8 mouse cellular contexts compared by ENCODE assay signal in the genomic region with DNA sequence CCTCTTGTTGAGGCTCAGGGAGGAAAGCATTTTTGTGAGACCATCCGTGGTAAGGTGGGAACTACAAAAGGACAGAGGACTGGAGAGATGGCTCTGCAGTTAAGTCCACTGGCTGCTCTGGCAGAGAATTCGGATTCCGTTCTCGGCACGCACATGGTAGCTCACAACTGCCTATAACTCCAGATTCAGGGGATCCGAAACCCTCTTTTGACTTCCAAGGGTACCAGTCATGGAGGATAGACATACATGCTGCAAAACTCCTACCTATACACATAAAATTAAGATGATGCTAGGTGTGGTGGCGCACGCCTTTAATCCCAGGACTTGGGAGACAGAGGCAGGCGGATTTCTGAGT. TPM values are rescaled to one million over a fixed set of nuclear protein-coding genes. Genes with fewer than 3 reads are reported as not detected.
A peak's percentile ranks its signal among the peaks of the same experiment; 100 is the strongest.
DNase-seq lines count a peak whose midpoint lies in the region; ATAC-seq and TF ChIP-seq lines count a peak whose summit lies in the region.

No protein-coding gene starts in this region.

- no peak for TF ChIP-seq POLR2A in small intestine, adult 2 months (IDR thresholded peaks at IDR 0.05; ENCODE audit: low read depth, low read length)

- no peak for DNase-seq in thymus, adult 18-20 months
- DNase-seq in cerebellum, adult 9-11 months, result no peak
- DNase-seq in frontal cortex, adult 2 months (ENCODE audit: extremely low spot score in 1 of 2, low spot score in 1 of 2), result no peak

- no peaks in the 10 kb centered on the region for H3K9me3 ChIP-seq in megakaryocyte, embryonic 14.5 days
- no peaks in the 10 kb centered on the region for H3K9me3 ChIP-seq in forebrain, embryonic 12.5 days
- H3K9me3 ChIP-seq in limb, embryonic 13.5 days, result no peaks in the 10 kb centered on the region

- WGBS in forebrain, embryonic 12.5 days, result 28% methylated on average over 9 of the region's 9 CpGs
- WGBS in limb, embryonic 13.5 days, result 25% methylated on average over 9 of the region's 9 CpGs
- 19% methylated on average over 9 of the region's 9 CpGs for WGBS in small intestine, adult 2 months

- no peak for TF ChIP-seq CTCF in small intestine, adult 2 months (IDR thresholded peaks at IDR 0.05; ENCODE audit: extremely low read depth, insufficient read length, insufficient replicate concordance, low read depth, low read length)

- peaks cover 37% of the 10 kb centered on the region for H3K4me1 ChIP-seq in megakaryocyte, embryonic 14.5 days
- peaks cover 6% of the 10 kb centered on the region for H3K4me1 ChIP-seq in forebrain, embryonic 12.5 days
- peaks cover 9% of the 10 kb centered on the region for H3K4me1 ChIP-seq in limb, embryonic 13.5 days
- no peaks in the 10 kb centered on the region for H3K4me1 ChIP-seq in small intestine, adult 2 months (ENCODE audit: control insufficient read depth, insufficient read depth, insufficient read length, low read length)

- peaks cover 31% of the 10 kb centered on the region for H3K36me3 ChIP-seq in megakaryocyte, embryonic 14.5 days (replicated peaks; ENCODE audit: low read length)
- peaks cover 27% of the 10 kb centered on the region for H3K36me3 ChIP-seq in forebrain, embryonic 12.5 days (replicated peaks)
- peaks cover 28% of the 10 kb centered on the region for H3K36me3 ChIP-seq in limb, embryonic 13.5 days
- peaks cover 15% of the 10 kb centered on the region for H3K36me3 ChIP-seq in small intestine, adult 2 months (ENCODE audit: control insufficient read depth, insufficient read depth, low read length)

- no peak for ATAC-seq in megakaryocyte, adult 5-6 weeks (ENCODE audit: poor library complexity, severe bottlenecking)
- ATAC-seq in forebrain, embryonic 12.5 days (ENCODE audit: low FRiP score), result no peak
- ATAC-seq in limb, embryonic 13.5 days (ENCODE audit: low FRiP score, low read depth), result peak; percentile 70

- H3K4me2 ChIP-seq in forebrain, embryonic 12.5 days, result peak overlapping the region; percentile 75
- peak overlapping the region; percentile 79 for H3K4me2 ChIP-seq in limb, embryonic 13.5 days (replicated peaks)

- no peaks in the 10 kb centered on the region for H3K27me3 ChIP-seq in megakaryocyte, embryonic 14.5 days (replicated peaks)
- H3K27me3 ChIP-seq in forebrain, embryonic 12.5 days, result no peaks in the 10 kb centered on the region
- H3K27me3 ChIP-seq in limb, embryonic 13.5 days, result no peaks in the 10 kb centered on the region
- no peaks in the 10 kb centered on the region for H3K27me3 ChIP-seq in small intestine, adult 2 months (ENCODE audit: control insufficient read depth, insufficient read depth, low read length)

- peak overlapping the region; percentile 95 for H3K4me3 ChIP-seq in megakaryocyte, embryonic 14.5 days (replicated peaks)
- H3K4me3 ChIP-seq in forebrain, embryonic 12.5 days (replicated peaks), result peak overlapping the region; percentile 75
- peak overlapping the region; percentile 68 for H3K4me3 ChIP-seq in limb, embryonic 13.5 days
- H3K4me3 ChIP-seq in small intestine, adult 2 months (ENCODE audit: low read depth, low read length), result peak overlapping the region; percentile 98

- H3K27ac ChIP-seq in forebrain, embryonic 12.5 days, result peak overlapping the region; percentile 43; the same call in 1 of the 2 replicates
- peak overlapping the region; percentile 55; the same call in 1 of the 2 replicates for H3K27ac ChIP-seq in limb, embryonic 13.5 days
- no peak overlapping the region for H3K27ac ChIP-seq in small intestine, adult 2 months (ENCODE audit: insufficient read depth, low read depth, low read length)

- H3K9ac ChIP-seq in forebrain, embryonic 12.5 days, result peak overlapping the region; percentile 81
- peak overlapping the region; percentile 82 for H3K9ac ChIP-seq in limb, embryonic 13.5 days

RNA-seq across cellular contexts. Expression of a gene that starts 0.4 kb away (rescaled TPM):
- 14.2 and 43.5 TPM in 2 replicates for polyA plus RNA-seq in megakaryocyte, embryonic 14.5 days (2012; ENCODE audit: insufficient read depth, low replicate concordance)
- 42.1 and 45.2 TPM in 2 replicates for total RNA-seq in megakaryocyte, adult 5-6 weeks (2015)
- 60.3 and 68.0 TPM in 2 replicates for total RNA-seq in megakaryocyte, adult 5-6 weeks (2017)
- polyA plus RNA-seq in forebrain, embryonic 12.5 days (2016; fragmentation: Nextera tagmentation; extraction: Ambion mirVana), result 54.1 and 55.6 TPM in 2 replicates
- 62.9 and 63.0 TPM in 2 replicates for polyA plus RNA-seq in limb, embryonic 13.5 days (2015; fragmentation: Nextera tagmentation; extraction: Ambion mirVana)
- 51.6 and 65.2 TPM in 2 replicates for polyA plus RNA-seq in small intestine, adult 2 months (2012; rRNA removed)
- polyA plus RNA-seq in frontal cortex, adult 2 months (2012; rRNA removed), result 111 and 131 TPM in 2 replicates

RNA-seq across cellular contexts. Expression of a gene that starts 17.0 kb away (rescaled TPM):
- polyA plus RNA-seq in megakaryocyte, embryonic 14.5 days (2012; ENCODE audit: insufficient read depth, low replicate concordance), result 4.9 and 6.9 TPM in 2 replicates
- 0.91 and 1.9 TPM in 2 replicates for total RNA-seq in megakaryocyte, adult 5-6 weeks (2015)
- total RNA-seq in megakaryocyte, adult 5-6 weeks (2017), result 0.15 TPM in 1 of 2 replicates, not detected in the other
- 189 and 199 TPM in 2 replicates for polyA plus RNA-seq in forebrain, embryonic 12.5 days (2016; fragmentation: Nextera tagmentation; extraction: Ambion mirVana)
- 91.7 and 93.9 TPM in 2 replicates for polyA plus RNA-seq in limb, embryonic 13.5 days (2015; fragmentation: Nextera tagmentation; extraction: Ambion mirVana)
- 14.1 and 18.5 TPM in 2 replicates for polyA plus RNA-seq in small intestine, adult 2 months (2012; rRNA removed)
- polyA plus RNA-seq in frontal cortex, adult 2 months (2012; rRNA removed), result 883 and 1,085 TPM in 2 replicates

RNA-seq across cellular contexts. Expression of a gene that starts 23.2 kb away (rescaled TPM):
- polyA plus RNA-seq in megakaryocyte, embryonic 14.5 days (2012; ENCODE audit: insufficient read depth, low replicate concordance), result 62.0 and 69.9 TPM in 2 replicates
- 17.1 and 19.3 TPM in 2 replicates for total RNA-seq in megakaryocyte, adult 5-6 weeks (2015)
- 6.0 and 8.6 TPM in 2 replicates for total RNA-seq in megakaryocyte, adult 5-6 weeks (2017)
- polyA plus RNA-seq in forebrain, embryonic 12.5 days (2016; fragmentation: Nextera tagmentation; extraction: Ambion mirVana), result 63.2 and 67.2 TPM in 2 replicates
- polyA plus RNA-seq in limb, embryonic 13.5 days (2015; fragmentation: Nextera tagmentation; extraction: Ambion mirVana), result 63.8 and 68.4 TPM in 2 replicates
- 15.0 and 22.6 TPM in 2 replicates for polyA plus RNA-seq in small intestine, adult 2 months (2012; rRNA removed)
- polyA plus RNA-seq in frontal cortex, adult 2 months (2012; rRNA removed), result 45.3 and 48.2 TPM in 2 replicates

RNA-seq across cellular contexts. Expression of a gene that starts 28.1 kb away (rescaled TPM):
- polyA plus RNA-seq in megakaryocyte, embryonic 14.5 days (2012; ENCODE audit: insufficient read depth, low replicate concordance), result 35.3 and 93.0 TPM in 2 replicates
- 1.5 and 2.1 TPM in 2 replicates for total RNA-seq in megakaryocyte, adult 5-6 weeks (2015)
- 0.44 and 2.5 TPM in 2 replicates for total RNA-seq in megakaryocyte, adult 5-6 weeks (2017)
- polyA plus RNA-seq in forebrain, embryonic 12.5 days (2016; fragmentation: Nextera tagmentation; extraction: Ambion mirVana), result 3.7 and 4.5 TPM in 2 replicates
- polyA plus RNA-seq in limb, embryonic 13.5 days (2015; fragmentation: Nextera tagmentation; extraction: Ambion mirVana), result 4.6 and 5.7 TPM in 2 replicates
- 17.2 and 60.2 TPM in 2 replicates for polyA plus RNA-seq in small intestine, adult 2 months (2012; rRNA removed)
- 37.1 and 54.6 TPM in 2 replicates for polyA plus RNA-seq in frontal cortex, adult 2 months (2012; rRNA removed)

RNA-seq across cellular contexts. Expression of a gene that starts 37.4 kb away (rescaled TPM):
- 12.4 TPM in 1 of 2 replicates, not detected in the other for polyA plus RNA-seq in megakaryocyte, embryonic 14.5 days (2012; ENCODE audit: insufficient read depth, low replicate concordance)
- total RNA-seq in megakaryocyte, adult 5-6 weeks (2015), result not detected in 2 replicates
- total RNA-seq in megakaryocyte, adult 5-6 weeks (2017), result 0.12 TPM in 1 of 2 replicates, not detected in the other
- 1.3 and 1.8 TPM in 2 replicates for polyA plus RNA-seq in forebrain, embryonic 12.5 days (2016; fragmentation: Nextera tagmentation; extraction: Ambion mirVana)
- polyA plus RNA-seq in limb, embryonic 13.5 days (2015; fragmentation: Nextera tagmentation; extraction: Ambion mirVana), result 1.3 and 2.4 TPM in 2 replicates
- 0.93 and 1.1 TPM in 2 replicates for polyA plus RNA-seq in small intestine, adult 2 months (2012; rRNA removed)
- polyA plus RNA-seq in frontal cortex, adult 2 months (2012; rRNA removed), result 6.1 and 6.3 TPM in 2 replicates
